Mouse (Mus musculus) lung, postnatal 0 days (tissue): ENCODE results near the gene Crybg3. TPM values are rescaled to one million over a fixed set of nuclear protein-coding genes. Genes with fewer than 3 reads are reported as not detected.

Source experiments
- ATAC-seq: fragments of 200-750 bp; cut with Nextera tagmentation; 2 replicates; pipeline ENCODE4 v1.8.0; 2017; ENCODE audit warnings: moderate library complexity
- DNase-seq: peaks from one replicate; pipeline ENCODE4 v3.0.0-alpha.2; 2016; ENCODE audit warnings: low spot score
- H3K27ac ChIP-seq: fragments of 300-500 bp; sonication (generic); 2 replicates; pipeline ENCODE4 v1.5.1; 2014; ENCODE audit warnings: antibody characterized with exemption, mild to moderate bottlenecking, low read length, mixed read lengths
- H3K27me3 ChIP-seq: fragments of 300-500 bp; sonication (generic); replicated peaks from 2 replicates; pipeline ENCODE4 v1.6.1; 2014; ENCODE audit warnings: low read length, mixed read lengths; ENCODE audit not compliant: insufficient read depth
- H3K36me3 ChIP-seq: fragments of 300-500 bp; sonication (generic); 2 replicates; pipeline ENCODE4 v1.6.1; 2014; ENCODE audit warnings: low read length, mixed read lengths; ENCODE audit not compliant: insufficient read depth
- H3K4me1 ChIP-seq: fragments of 300-500 bp; sonication (generic); 2 replicates; pipeline ENCODE4 v1.6.1; 2014; ENCODE audit warnings: antibody characterized with exemption, low read depth, low read length, mixed read lengths; ENCODE audit not compliant: insufficient read depth
- H3K4me2 ChIP-seq: fragments of 300-500 bp; sonication (generic); replicated peaks from 2 replicates; pipeline ENCODE4 v1.6.1; 2014; ENCODE audit warnings: low read depth, mild to moderate bottlenecking, low read length, moderate library complexity, mixed read lengths
- H3K4me3 ChIP-seq: fragments of 300-500 bp; sonication (generic); 2 replicates; pipeline ENCODE4 v1.5.1; 2014; ENCODE audit warnings: low read depth, low read length
- H3K9ac ChIP-seq: fragments of 300-500 bp; sonication (generic); replicated peaks from 2 replicates; pipeline ENCODE4 v1.6.1; 2014; ENCODE audit warnings: low read depth, mild to moderate bottlenecking
- H3K9me3 ChIP-seq: fragments of 300-500 bp; sonication (generic); 2 replicates; pipeline ENCODE4 v1.6.1; 2016; ENCODE audit warnings: low read length, mixed read lengths
- CTCF ChIP-seq: IDR thresholded peaks from 2 replicates; pipeline ENCODE4 v1.5.1; 2016; ENCODE audit warnings: antibody characterized with exemption, mild to moderate bottlenecking
- EP300 ChIP-seq: IDR thresholded peaks from 2 replicates; pipeline ENCODE4 v1.6.1; 2016; ENCODE audit warnings: antibody characterized with exemption, mild to moderate bottlenecking, control low read depth
- WGBS: fragments of 180-500 bp; shearing (Covaris S2); extraction: QIAGEN DNeasy Blood & Tissue Kit; methylation state at CpG from one replicate; pipeline ENCODE4 v1.1.7; 2014; 5-methylcytosine and 5-hydroxymethylcytosine counted together
- polyA plus RNA-seq: library from polyadenylated mRNA; unstranded; fragments of >200 nt; fragmentation: Nextera tagmentation; extraction: Ambion mirVana; gene quantifications from 2 replicates; pipeline ENCODE4 v1.2.1, GENCODE M21; 2015

Crybg3 gene
- polyA plus RNA-seq, 1 experiment from 2014 or later: 6.0 TPM

- no peak overlapping the region for H3K4me2 ChIP-seq
- TF ChIP-seq EP300 (no peak), CTCF (no peak)
- no peak overlapping the region for H3K9ac ChIP-seq
- H3K27ac ChIP-seq: no peak overlapping the region
- DNase-seq: no peak
- H3K27me3 ChIP-seq: no peaks in the 10 kb centered on the region
- no peak overlapping the region for H3K4me3 ChIP-seq
- no peaks in the 10 kb centered on the region for H3K36me3 ChIP-seq
- peaks cover 5% of the 10 kb centered on the region; the same call in 1 of the 2 replicates for H3K4me1 ChIP-seq
- 91% methylated on average over 8 of the region's 8 CpGs for WGBS
- no peaks in the 10 kb centered on the region for H3K9me3 ChIP-seq
- no peak for ATAC-seq
Measured at GRCm38 (mm10) chr16:59570807-59571206, 30.0 kb downstream of the Crybg3 start.

GRCm38 (mm10) chr16:59569837-59570236 is 30.9 kb downstream of the Crybg3 start:
- H3K9me3 ChIP-seq: no peaks in the 10 kb centered on the region
- no peaks in the 10 kb centered on the region for H3K36me3 ChIP-seq
- no peak for ATAC-seq
- TF ChIP-seq CTCF: no peak
- TF ChIP-seq EP300: no peak
- no peak overlapping the region for H3K4me2 ChIP-seq
- no peak overlapping the region for H3K4me3 ChIP-seq
- no peak for DNase-seq
- WGBS: 69% methylated on average over 8 of the region's 8 CpGs
- H3K4me1 ChIP-seq: peaks cover 5% of the 10 kb centered on the region; the same call in 1 of the 2 replicates
- H3K27ac ChIP-seq: no peak overlapping the region
- H3K9ac ChIP-seq: no peak overlapping the region
- no peaks in the 10 kb centered on the region for H3K27me3 ChIP-seq

GRCm38 (mm10) chr16:59567721-59568381 is 32.9 kb downstream of the Crybg3 start:
- Histone ChIP-seq H3K27me3 (no peaks in the 10 kb centered on the region), H3K9me3 (no peaks in the 10 kb centered on the region), H3K4me1 (peaks cover 5% of the 10 kb centered on the region; the same call in 1 of the 2 replicates), H3K9ac (no peak overlapping the region), H3K36me3 (no peaks in the 10 kb centered on the region), H3K4me3 (no peak overlapping the region), H3K27ac (0 out of 2 replicates have a peak overlapping the region, but pooled peaks have one; percentile 26), H3K4me2 (no peak overlapping the region)
- WGBS: 33% methylated on average over 8 of the region's 10 CpGs
- TF ChIP-seq CTCF (0 out of 2 replicates have a peak, but pooled peaks have one; percentile 11), EP300 (peak; percentile 59)
- ATAC-seq (peak; percentile 47), DNase-seq (peak; percentile 67)

DNA sequence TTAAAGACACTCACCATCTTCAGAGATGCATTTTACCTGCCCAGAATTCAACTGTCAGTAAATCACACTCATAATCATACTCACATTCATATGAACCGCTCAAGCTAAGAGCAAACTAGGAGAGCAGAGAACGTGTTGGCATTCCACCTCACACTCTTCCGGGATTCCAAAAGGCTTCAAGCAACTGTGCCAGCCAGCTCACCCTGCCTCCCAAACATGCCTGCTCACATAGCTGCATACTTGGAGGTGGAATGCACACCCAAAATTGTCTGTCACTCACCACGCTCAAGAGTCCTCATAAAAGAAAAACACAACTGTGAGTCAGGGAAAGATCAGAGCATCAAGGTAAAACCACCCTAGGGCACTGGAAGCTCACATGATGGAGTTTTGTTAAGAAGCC is 34.3 kb downstream of the Crybg3 start:
- Histone ChIP-seq H3K4me1 (peaks cover 5% of the 10 kb centered on the region; the same call in 1 of the 2 replicates), H3K27ac (no peak overlapping the region), H3K9me3 (no peaks in the 10 kb centered on the region), H3K36me3 (no peaks in the 10 kb centered on the region), H3K4me2 (no peak overlapping the region), H3K4me3 (no peak overlapping the region), H3K27me3 (no peaks in the 10 kb centered on the region), H3K9ac (no peak overlapping the region)
- 57% methylated on average over 4 of the region's 4 CpGs for WGBS
- no peak for TF ChIP-seq EP300
- TF ChIP-seq CTCF: no peak
- DNase-seq (peak; percentile 49), ATAC-seq (peak; percentile 75)

DNA sequence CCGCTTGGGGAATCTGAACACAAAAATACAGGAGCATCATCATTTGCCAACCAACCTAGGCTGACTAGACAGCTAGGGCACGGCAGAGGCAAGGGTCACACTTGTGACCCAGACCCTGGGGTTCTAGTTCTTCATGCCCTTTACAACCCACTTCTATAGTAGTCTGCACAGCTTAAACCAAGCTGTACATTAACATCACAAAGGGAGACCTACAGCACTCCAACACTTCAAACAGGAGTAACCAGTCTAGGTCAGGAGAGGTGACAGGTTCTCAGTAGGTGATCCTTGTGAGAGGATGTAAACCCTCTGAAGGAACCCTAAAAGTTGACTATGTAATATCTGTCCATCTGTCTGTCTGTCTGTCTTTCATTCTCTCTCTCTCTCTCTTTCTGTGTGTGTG is 35.1 kb downstream of the Crybg3 start:
- WGBS: 81% methylated on average over 2 of the region's 2 CpGs
- ATAC-seq (no peak), DNase-seq (no peak)
- H3K27me3 ChIP-seq: no peaks in the 10 kb centered on the region
- no peak overlapping the region for H3K4me3 ChIP-seq
- H3K27ac ChIP-seq: no peak overlapping the region
- H3K4me2 ChIP-seq: no peak overlapping the region
- H3K4me1 ChIP-seq: peaks cover 5% of the 10 kb centered on the region; the same call in 1 of the 2 replicates
- H3K9ac ChIP-seq: no peak overlapping the region
- TF ChIP-seq EP300: no peak
- TF ChIP-seq CTCF: no peak
- no peaks in the 10 kb centered on the region for H3K36me3 ChIP-seq
- no peaks in the 10 kb centered on the region for H3K9me3 ChIP-seq

DNA sequence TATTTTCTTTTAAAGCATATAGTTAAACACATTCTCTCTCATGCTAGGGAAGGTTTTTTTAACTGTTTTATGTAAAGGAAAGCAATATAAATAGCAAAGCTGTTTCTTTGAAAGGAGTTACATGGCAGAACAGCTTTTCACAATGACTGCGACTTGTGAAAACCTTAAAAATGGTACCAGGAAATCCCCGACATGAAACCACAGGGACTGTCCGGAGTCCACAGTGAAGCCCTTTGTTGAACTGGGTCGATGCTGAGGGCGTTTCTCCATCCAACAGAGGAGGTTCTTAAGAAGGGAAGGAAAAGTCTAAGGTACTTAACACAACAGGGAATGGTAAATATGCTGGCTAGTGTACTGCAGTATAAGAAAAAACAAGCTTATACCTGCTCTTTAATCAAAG is 36.8 kb downstream of the Crybg3 start:
- no peaks in the 10 kb centered on the region for H3K27me3 ChIP-seq
- no peak overlapping the region for H3K4me2 ChIP-seq
- ATAC-seq: no peak
- H3K36me3 ChIP-seq: no peaks in the 10 kb centered on the region
- H3K9ac ChIP-seq: no peak overlapping the region
- TF ChIP-seq CTCF: no peak
- no peak for TF ChIP-seq EP300
- H3K4me1 ChIP-seq: peaks cover 5% of the 10 kb centered on the region; the same call in 1 of the 2 replicates
- DNase-seq: no peak
- no peak overlapping the region for H3K27ac ChIP-seq
- no peaks in the 10 kb centered on the region for H3K9me3 ChIP-seq
- WGBS: 82% methylated on average over 5 of the region's 5 CpGs
- no peak overlapping the region for H3K4me3 ChIP-seq
